Mouse (Mus musculus) skeletal muscle tissue, postnatal 0 days (tissue): ENCODE data around the gene Vmn1r33. TPM values are rescaled to one million over a fixed set of nuclear protein-coding genes. Genes with fewer than 3 reads are reported as not detected.

Experiments used
- polyA plus RNA-seq: library from polyadenylated mRNA; unstranded; fragments of >200 nt; fragmentation: Nextera tagmentation; extraction: Ambion mirVana; gene quantifications from 2 replicates; pipeline ENCODE4 v1.2.1, GENCODE M21; 2015

The Vmn1r33 gene
- not detected in 2 replicates for polyA plus RNA-seq

DNA sequence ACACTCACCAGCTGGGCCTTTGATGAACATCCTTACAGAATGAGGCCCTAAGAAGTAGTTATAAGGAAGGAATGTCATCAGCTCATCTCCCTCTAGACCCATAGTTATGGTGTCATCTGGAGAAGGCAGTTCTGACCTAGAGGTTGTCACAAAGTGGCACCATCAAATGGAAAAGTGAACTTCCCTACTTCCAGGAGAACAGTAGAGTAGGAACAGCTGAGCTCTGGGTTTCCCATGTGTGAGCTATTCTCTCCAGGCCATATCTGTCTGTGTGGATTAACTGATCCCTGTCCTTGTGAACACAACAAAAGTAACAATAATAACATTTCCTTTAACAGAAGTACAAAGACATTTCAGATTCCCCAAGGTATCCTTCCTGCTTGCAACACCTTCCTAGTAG is at the start of gene Vmn1r33:
Gene Vmn1r33, minus strand, starts transcription at position 101 of the 400 bp plus-strand sequence.

DNA sequence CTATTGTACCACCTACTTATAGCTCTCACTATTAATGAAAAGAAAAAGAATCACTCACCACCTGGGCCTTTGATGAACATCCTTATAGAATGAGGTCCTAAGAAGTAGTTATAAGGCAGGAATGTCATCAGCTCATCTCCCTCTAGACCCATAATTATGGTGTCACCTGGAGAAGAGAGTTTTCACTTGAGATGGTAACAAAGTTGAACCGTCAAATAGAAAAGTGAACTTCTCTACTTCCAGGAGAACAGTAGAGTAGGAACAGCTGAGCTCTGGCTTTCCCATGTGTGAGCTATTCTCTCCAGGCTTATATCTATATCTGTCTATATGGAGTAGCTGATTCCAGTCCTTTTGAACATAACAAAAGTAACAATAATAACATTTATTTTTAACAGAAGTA is 25.7 kb upstream of the Vmn1r33 start, which contains the start of gene Vmn1r34:
Gene Vmn1r34, minus strand, starts transcription at position 101 of the 400 bp plus-strand sequence.

Other genes with a start within 250 kb of the Vmn1r33 start
- 21.2 and 23.2 TPM in 2 replicates for gene Mad2l1, start 82.9 kb downstream of the Vmn1r33 start, polyA plus RNA-seq
- not detected in 2 replicates for gene Vmn1r32, start 58.2 kb downstream of the Vmn1r33 start, polyA plus RNA-seq
- gene Vmn1r34, start 25.6 kb upstream of the Vmn1r33 start, polyA plus RNA-seq = not detected in 2 replicates
- not detected in 2 replicates for gene Vmn1r35, start 67.6 kb upstream of the Vmn1r33 start, polyA plus RNA-seq
- not detected in 2 replicates for gene Vmn1r36, start 100.9 kb upstream of the Vmn1r33 start, polyA plus RNA-seq
- gene Vmn1r37, start 111.1 kb upstream of the Vmn1r33 start, polyA plus RNA-seq = not detected in 2 replicates
- gene Vmn1r38, start 164.3 kb upstream of the Vmn1r33 start, polyA plus RNA-seq = not detected in 2 replicates
- gene Vmn1r39, start 192.3 kb upstream of the Vmn1r33 start, polyA plus RNA-seq = not detected in 2 replicates